In the genomic region with DNA sequence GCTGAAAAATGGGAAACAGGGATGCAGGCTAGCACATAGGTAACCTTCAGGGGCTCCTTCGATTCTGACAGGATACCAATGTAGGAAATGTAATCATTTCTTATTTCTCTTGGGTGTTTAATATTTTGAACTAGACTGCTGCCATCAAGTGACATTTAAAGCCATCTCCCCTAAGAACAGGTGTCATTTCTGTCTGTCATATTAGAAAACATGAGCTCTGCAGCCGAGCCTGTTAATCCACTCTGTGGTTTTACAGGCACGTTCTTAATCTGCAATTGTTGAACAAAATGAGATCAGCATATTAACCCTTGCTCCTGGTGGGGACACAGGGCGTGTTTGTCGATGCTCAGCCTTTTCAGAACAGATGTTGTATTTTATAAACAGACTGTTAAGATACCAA, we compare ENCODE assay signal across 23 mouse cellular contexts. TPM values are rescaled to one million over a fixed set of nuclear protein-coding genes. Genes with fewer than 3 reads are reported as not detected.
"Had no signal": no experiment of that assay in that cellular context is flagged by ENCODE, and none has a peak within 500 bp of the region (broad histone marks: within the 10 kb centered on the region; RNA-seq: fewer than 3 reads in every experiment).

No protein-coding gene starts in this region.

- H3K27me3 ChIP-seq: liver, embryonic 13.5 days; liver, embryonic 15.5 days; lung, embryonic 15.5 days; midbrain, embryonic 13.5 days; midbrain, embryonic 15.5 days; neural tube, embryonic 12.5 days had no signal

- H3K36me3 ChIP-seq: lung, embryonic 15.5 days; midbrain, embryonic 15.5 days had no signal

- H3K4me3 ChIP-seq: liver, embryonic 13.5 days; liver, embryonic 15.5 days; lung, embryonic 15.5 days; midbrain, embryonic 13.5 days; midbrain, embryonic 15.5 days; neural tube, embryonic 12.5 days had no signal

- DNase-seq: liver; liver, embryonic 13.5 days; liver, postnatal 0 days; lung, adult 2 months; lung, postnatal 14 days; lung, postnatal 36 days; right cerebral cortex, adult 18-20 months; right cerebral cortex, postnatal 25 days; right cerebral cortex, postnatal 4 days; spleen, adult 18-20 months; thymus, adult 18-20 months; thymus, postnatal 25 days had no signal

- H3K4me2 ChIP-seq: liver, embryonic 11.5 days; liver, embryonic 13.5 days; liver, embryonic 15.5 days; lung, embryonic 15.5 days; midbrain, embryonic 11.5 days; midbrain, embryonic 13.5 days; midbrain, embryonic 15.5 days; neural tube, embryonic 12.5 days had no signal

RNA-seq across cellular contexts. Expression of gene Htr5b, which starts 56.8 kb away (rescaled TPM):
- polyA plus RNA-seq: liver, embryonic 11.5 days; liver, embryonic 13.5 days; liver, embryonic 15.5 days; liver, postnatal 0 days; lung, adult 2 months; lung, embryonic 15.5 days; lung, postnatal 0 days; macrophage; small intestine, adult 2 months; stomach, embryonic 14.5 days had no signal
